Mouse (Mus musculus): ENCODE results near the gene Rbm20. TPM values are rescaled to one million over a fixed set of nuclear protein-coding genes. Genes with fewer than 3 reads are reported as not detected.

Gene Rbm20
- polyA plus RNA-seq, 1 experiment from 2014 or later, result 2.5 TPM

- TF ChIP-seq CTCF (IDR thresholded peaks at IDR 0.05; ENCODE audit: low read depth), result no peak
- no peak overlapping the region for H3K27ac ChIP-seq
- no peaks in the 10 kb centered on the region; the same call in 1 of the 2 replicates for H3K4me1 ChIP-seq (replicated peaks; ENCODE audit: insufficient read depth, low read length)
- DNase-seq (ENCODE audit: low spot score) (no peak), ATAC-seq (replicated peaks; ENCODE audit: low FRiP score, low read depth) (no peak)
- WGBS, result 47% methylated on average over 8 of the region's 8 CpGs
- H3K9ac ChIP-seq (ENCODE audit: low read depth, low read length), result no peak overlapping the region
- no peaks in the 10 kb centered on the region for H3K27me3 ChIP-seq (ENCODE audit: insufficient read depth, low read length)
- H3K4me3 ChIP-seq (replicated peaks; ENCODE audit: low read depth, low read length), result no peak overlapping the region
- no peak overlapping the region for H3K4me2 ChIP-seq (ENCODE audit: low read length)
- no peaks in the 10 kb centered on the region for H3K36me3 ChIP-seq (ENCODE audit: insufficient read depth, low read length)
- no peaks in the 10 kb centered on the region for H3K9me3 ChIP-seq (replicated peaks; ENCODE audit: low read length)
Measured at GRCm38 (mm10) chr19:53731761-53732201, 54.7 kb downstream of the Rbm20 start.

GRCm38 (mm10) chr19:53734845-53735244 is 57.7 kb downstream of the Rbm20 start:
- peak; percentile 67 for TF ChIP-seq CTCF (IDR thresholded peaks at IDR 0.05; ENCODE audit: low read depth)
- no peak for DNase-seq (ENCODE audit: low spot score)
- no peak for ATAC-seq (replicated peaks; ENCODE audit: low FRiP score, low read depth)
- no peaks in the 10 kb centered on the region for H3K27me3 ChIP-seq (ENCODE audit: insufficient read depth, low read length)
- no peak overlapping the region for H3K4me2 ChIP-seq (ENCODE audit: low read length)
- no peak overlapping the region for H3K27ac ChIP-seq
- H3K36me3 ChIP-seq (ENCODE audit: insufficient read depth, low read length), result no peaks in the 10 kb centered on the region
- H3K9ac ChIP-seq (ENCODE audit: low read depth, low read length), result no peak overlapping the region
- 59% methylated on average over 5 of the region's 5 CpGs for WGBS
- no peak overlapping the region for H3K4me3 ChIP-seq (replicated peaks; ENCODE audit: low read depth, low read length)
- H3K9me3 ChIP-seq (replicated peaks; ENCODE audit: low read length), result no peaks in the 10 kb centered on the region
- H3K4me1 ChIP-seq (replicated peaks; ENCODE audit: insufficient read depth, low read length), result no peaks in the 10 kb centered on the region

DNA sequence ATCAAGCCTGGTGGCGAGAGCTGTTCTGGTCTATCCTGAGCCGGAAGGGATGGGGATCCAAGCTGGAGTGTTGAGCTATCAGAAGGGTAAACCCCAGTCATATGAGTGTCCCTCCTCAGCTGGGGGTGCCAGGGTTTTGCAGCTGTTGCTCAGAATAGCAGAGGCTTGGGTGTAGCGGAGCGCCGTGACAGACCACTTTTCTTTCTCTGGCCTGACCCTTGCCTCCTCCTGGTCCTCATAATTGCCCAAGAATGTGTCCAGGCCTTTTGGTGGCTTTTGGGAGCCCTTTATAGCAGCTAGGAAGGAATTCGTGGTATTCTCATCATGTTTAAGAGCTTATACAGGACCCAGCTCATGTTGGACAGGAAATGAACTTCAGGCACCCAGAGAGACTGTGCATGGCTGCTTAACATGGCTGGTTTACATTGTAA is 61.6 kb downstream of the Rbm20 start:
- H3K4me1 ChIP-seq (replicated peaks; ENCODE audit: insufficient read depth, low read length), result no peaks in the 10 kb centered on the region
- H3K9me3 ChIP-seq (replicated peaks; ENCODE audit: low read length), result no peaks in the 10 kb centered on the region
- H3K4me3 ChIP-seq (replicated peaks; ENCODE audit: low read depth, low read length), result no peak overlapping the region
- H3K36me3 ChIP-seq (ENCODE audit: insufficient read depth, low read length), result no peaks in the 10 kb centered on the region
- WGBS, result 67% methylated on average over 6 of the region's 6 CpGs
- ATAC-seq (replicated peaks; ENCODE audit: low FRiP score, low read depth) (no peak), DNase-seq (ENCODE audit: low spot score) (no peak)
- H3K9ac ChIP-seq (ENCODE audit: low read depth, low read length), result no peak overlapping the region
- no peak for TF ChIP-seq CTCF (IDR thresholded peaks at IDR 0.05; ENCODE audit: low read depth)
- no peak overlapping the region for H3K4me2 ChIP-seq (ENCODE audit: low read length)
- H3K27me3 ChIP-seq (ENCODE audit: insufficient read depth, low read length), result no peaks in the 10 kb centered on the region
- no peak overlapping the region for H3K27ac ChIP-seq

DNA sequence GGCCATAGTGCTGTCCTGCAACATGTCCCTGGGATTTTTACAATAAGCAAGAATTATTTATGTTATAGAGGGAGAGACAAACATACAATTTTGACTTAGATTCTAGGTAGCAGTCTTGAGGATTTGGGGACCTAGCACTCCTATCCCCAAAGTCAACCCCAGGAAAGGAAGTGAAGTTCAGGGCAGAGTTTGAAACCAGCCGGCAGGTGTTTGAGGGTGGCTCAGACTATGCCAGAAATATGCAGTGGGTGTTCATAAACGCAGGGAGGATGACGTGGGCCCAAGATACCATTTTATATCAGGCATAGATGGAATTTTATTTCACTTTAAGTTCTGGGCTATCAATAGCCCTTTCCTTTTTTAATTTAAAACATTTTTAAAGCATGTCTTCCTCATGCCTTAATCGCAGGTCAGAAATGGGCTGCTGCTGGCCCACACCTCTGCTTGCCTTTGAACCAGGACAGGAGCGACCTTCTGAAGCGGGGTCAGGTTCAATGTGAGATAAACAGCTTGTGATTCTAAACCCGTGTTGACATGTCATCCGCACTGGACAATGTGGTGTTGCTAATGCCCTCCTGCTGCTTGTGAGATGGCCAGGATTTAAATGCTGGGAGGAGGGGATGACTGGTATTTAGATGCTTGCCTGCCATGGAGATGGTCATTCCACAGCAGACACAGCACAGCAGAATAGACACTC is 62.6 kb downstream of the Rbm20 start:
- 80% methylated on average over 8 of the region's 8 CpGs for WGBS
- no peaks in the 10 kb centered on the region for H3K27me3 ChIP-seq (ENCODE audit: insufficient read depth, low read length)
- ATAC-seq (replicated peaks; ENCODE audit: low FRiP score, low read depth) (no peak), DNase-seq (ENCODE audit: low spot score) (no peak)
- H3K27ac ChIP-seq, result no peak overlapping the region
- H3K9ac ChIP-seq (ENCODE audit: low read depth, low read length), result no peak overlapping the region
- H3K4me2 ChIP-seq (ENCODE audit: low read length), result no peak overlapping the region
- H3K9me3 ChIP-seq (replicated peaks; ENCODE audit: low read length), result no peaks in the 10 kb centered on the region
- no peaks in the 10 kb centered on the region for H3K4me1 ChIP-seq (replicated peaks; ENCODE audit: insufficient read depth, low read length)
- no peak for TF ChIP-seq CTCF (IDR thresholded peaks at IDR 0.05; ENCODE audit: low read depth)
- H3K36me3 ChIP-seq (ENCODE audit: insufficient read depth, low read length), result no peaks in the 10 kb centered on the region
- H3K4me3 ChIP-seq (replicated peaks; ENCODE audit: low read depth, low read length), result no peak overlapping the region

DNA sequence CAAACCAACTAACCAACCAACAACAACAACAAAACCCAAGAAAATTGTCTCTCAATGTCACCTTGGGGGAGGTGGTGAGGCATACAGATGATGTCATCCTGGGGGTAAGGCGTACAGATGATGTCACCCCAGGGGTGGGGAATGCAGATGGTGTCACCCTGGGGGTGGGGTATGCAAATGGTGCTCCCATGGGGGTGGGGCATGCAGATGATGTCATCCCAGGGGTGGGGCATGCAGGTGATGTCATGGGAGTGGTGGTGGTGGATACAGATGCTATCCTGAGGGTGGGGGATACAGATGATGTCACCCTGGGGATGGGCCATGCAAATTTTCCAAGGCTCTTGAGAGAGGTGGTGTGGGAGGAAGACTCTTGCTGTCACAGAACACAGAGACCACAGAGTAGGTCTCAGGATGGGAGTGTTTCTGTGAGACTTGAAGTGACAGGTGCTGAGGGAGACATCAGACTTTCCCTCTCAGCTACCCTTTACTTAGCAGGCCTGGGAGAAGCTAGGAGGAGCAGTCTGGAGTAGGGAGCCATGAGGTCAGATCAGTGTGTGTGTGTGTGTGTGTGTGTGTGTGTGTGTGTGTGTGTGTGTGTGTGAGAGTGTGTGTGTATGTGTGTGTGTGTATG is 63.8 kb downstream of the Rbm20 start:
- DNase-seq (ENCODE audit: low spot score), result no peak
- Histone ChIP-seq H3K4me2 (ENCODE audit: low read length) (no peak overlapping the region), H3K27ac (no peak overlapping the region), H3K9ac (ENCODE audit: low read depth, low read length) (no peak overlapping the region), H3K27me3 (ENCODE audit: insufficient read depth, low read length) (no peaks in the 10 kb centered on the region), H3K4me3 (replicated peaks; ENCODE audit: low read depth, low read length) (no peak overlapping the region), H3K9me3 (replicated peaks; ENCODE audit: low read length) (no peaks in the 10 kb centered on the region), H3K4me1 (replicated peaks; ENCODE audit: insufficient read depth, low read length) (no peaks in the 10 kb centered on the region), H3K36me3 (ENCODE audit: insufficient read depth, low read length) (no peaks in the 10 kb centered on the region)
- ATAC-seq (replicated peaks; ENCODE audit: low FRiP score, low read depth), result peak; percentile 54; the same call in 1 of the 2 replicates
- 95% methylated on average over 1 of the region's 1 CpGs for WGBS
- TF ChIP-seq CTCF (IDR thresholded peaks at IDR 0.05; ENCODE audit: low read depth), result no peak

- ATAC-seq (replicated peaks; ENCODE audit: low FRiP score, low read depth) (no peak), DNase-seq (ENCODE audit: low spot score) (peak; percentile 74)
- Histone ChIP-seq H3K4me3 (replicated peaks; ENCODE audit: low read depth, low read length) (no peak overlapping the region), H3K27ac (no peak overlapping the region), H3K36me3 (ENCODE audit: insufficient read depth, low read length) (no peaks in the 10 kb centered on the region), H3K4me2 (ENCODE audit: low read length) (no peak overlapping the region), H3K9ac (ENCODE audit: low read depth, low read length) (no peak overlapping the region), H3K27me3 (ENCODE audit: insufficient read depth, low read length) (no peaks in the 10 kb centered on the region), H3K4me1 (replicated peaks; ENCODE audit: insufficient read depth, low read length) (no peaks in the 10 kb centered on the region), H3K9me3 (replicated peaks; ENCODE audit: low read length) (no peaks in the 10 kb centered on the region)
- peak; percentile 57 for TF ChIP-seq CTCF (IDR thresholded peaks at IDR 0.05; ENCODE audit: low read depth)
- 67% methylated on average over 3 of the region's 3 CpGs for WGBS
Measured at GRCm38 (mm10) chr19:53741902-53742301, 64.8 kb downstream of the Rbm20 start.

Measured in kidney, postnatal 0 days (tissue).